Mouse (Mus musculus) myocyte (in vitro differentiated cells): ENCODE data around the gene Nab2. TPM values are rescaled to one million over a fixed set of nuclear protein-coding genes. Genes with fewer than 3 reads are reported as not detected.

Source experiments
- H3K27me3 ChIP-seq: one replicate; pipeline ENCODE4 v1.6.1; 2011; ENCODE audit not compliant: control insufficient read depth, insufficient read depth, insufficient read length
- H3K36me3 ChIP-seq: one replicate; pipeline ENCODE4 v1.6.1; 2011; ENCODE audit not compliant: control insufficient read depth, insufficient read depth
- H3K4me2 ChIP-seq: one replicate; pipeline ENCODE4 v1.6.1; 2011; ENCODE audit warnings: low read depth, control low read depth
- H3K4me3 ChIP-seq: one replicate; pipeline ENCODE4 v1.5.1; 2011; ENCODE audit warnings: mild to moderate bottlenecking, control low read depth, moderate library complexity
- H3K79me2 ChIP-seq: one replicate; pipeline ENCODE4 v1.6.1; 2011; ENCODE audit not compliant: control insufficient read depth, insufficient read depth
- H3ac ChIP-seq: one replicate; pipeline ENCODE4 v1.6.1; 2011; ENCODE audit not compliant: control insufficient read depth, insufficient read length
- CEBPB ChIP-seq: IDR thresholded peaks from 2 replicates; pipeline ENCODE4 v1.6.1; 2011; ENCODE audit warnings: mild to moderate bottlenecking, moderate library complexity; ENCODE audit not compliant: poor library complexity, insufficient read depth, severe bottlenecking
- E2F4 ChIP-seq: IDR thresholded peaks from one replicate; pipeline ENCODE4 v1.6.1; 2011; ENCODE audit warnings: mild to moderate bottlenecking, control low read depth, moderate library complexity; ENCODE audit not compliant: insufficient read depth
- MAX ChIP-seq: IDR thresholded peaks from one replicate; pipeline ENCODE4 v1.6.1; 2011; ENCODE audit warnings: low read depth, mild to moderate bottlenecking, control low read depth
- MYOD1 ChIP-seq, 3 experiments: IDR thresholded peaks; one replicate each; pipeline ENCODE4 v1.6.1; 2011; ENCODE audit warnings: control low read depth in 2 of 3, low read depth in 2 of 3, mild to moderate bottlenecking in 2 of 3, moderate library complexity in 1 of 3; ENCODE audit not compliant: insufficient read length in 2 of 3, control insufficient read depth in 1 of 3
- MYOG ChIP-seq, 3 experiments: IDR thresholded peaks; one replicate each; pipeline ENCODE4 v1.6.1; 2011; ENCODE audit warnings: control low read depth in 2 of 3, low read depth in 2 of 3, mild to moderate bottlenecking in 2 of 3; ENCODE audit not compliant: insufficient read length in 2 of 3, control insufficient read depth in 1 of 3, insufficient read depth in 1 of 3
- POLR2A ChIP-seq: IDR thresholded peaks from one replicate; pipeline ENCODE4 v1.6.1; 2011; ENCODE audit warnings: low read depth, mild to moderate bottlenecking, control low read depth, moderate library complexity; ENCODE audit not compliant: insufficient read length
- POLR2AphosphoS2 ChIP-seq: IDR thresholded peaks from one replicate; pipeline ENCODE4 v1.6.1; 2011; ENCODE audit warnings: low read depth, control low read depth; ENCODE audit not compliant: insufficient read length
- REST ChIP-seq: IDR thresholded peaks from one replicate; pipeline ENCODE4 v1.6.1; 2011; ENCODE audit warnings: mild to moderate bottlenecking, control low read depth, moderate library complexity; ENCODE audit not compliant: insufficient read depth, insufficient read length
- SRF ChIP-seq: IDR thresholded peaks from one replicate; pipeline ENCODE4 v1.6.1; 2011; ENCODE audit warnings: low read depth; ENCODE audit not compliant: control insufficient read depth, insufficient read length
- TCF12 ChIP-seq: IDR thresholded peaks from one replicate; pipeline ENCODE4 v1.6.1; 2011; ENCODE audit warnings: mild to moderate bottlenecking, control low read depth; ENCODE audit not compliant: poor library complexity, insufficient read depth, severe bottlenecking
- TCF3 ChIP-seq: IDR thresholded peaks from one replicate; pipeline ENCODE4 v1.6.1; 2011; ENCODE audit warnings: low read depth, control low read depth; ENCODE audit not compliant: insufficient read length
- USF1 ChIP-seq: IDR thresholded peaks from one replicate; pipeline ENCODE4 v1.6.1; 2011; ENCODE audit warnings: low read depth, mild to moderate bottlenecking, control low read depth, moderate library complexity
- polyA plus RNA-seq: library from polyadenylated mRNA; unstranded; fragments of >200 nt; fragmentation: generic; extraction: Trizol; gene quantifications from one replicate; pipeline ENCODE4 v1.2.1, GENCODE M21; 2012; ENCODE audit warnings: missing spikeins

Gene Nab2
- polyA plus RNA-seq, 1 experiment = 68.7 TPM

- Histone ChIP-seq H3K4me3 (no peak overlapping the region), H3K27me3 (no peaks in the 10 kb centered on the region), H3K4me2 (no peak overlapping the region), H3ac (no peak overlapping the region), H3K79me2 (no peaks in the 10 kb centered on the region), H3K36me3 (peaks cover 4% of the 10 kb centered on the region)
- no peak for TF ChIP-seq USF1
- no peak for TF ChIP-seq REST
- no peak for TF ChIP-seq MAX
- TF ChIP-seq POLR2A = no peak
- no peak for TF ChIP-seq TCF3
- no peak for TF ChIP-seq E2F4
- TF ChIP-seq TCF12 = no peak
- TF ChIP-seq MYOG (IDR thresholded peaks at IDR 0.05; ENCODE audit: control insufficient read depth in 1 of 3, insufficient read depth in 1 of 3, insufficient read length in 2 of 3, low read depth in 2 of 3) = no peak
- no peak for TF ChIP-seq MYOD1 (IDR thresholded peaks at IDR 0.05; ENCODE audit: control insufficient read depth in 1 of 3, insufficient read length in 2 of 3, low read depth in 2 of 3)
- TF ChIP-seq SRF = no peak
- TF ChIP-seq CEBPB = no peak
- no peak for TF ChIP-seq POLR2AphosphoS2
Measured at GRCm38 (mm10) chr10:127695775-127696174, 27.4 kb upstream of the Nab2 start.

DNA sequence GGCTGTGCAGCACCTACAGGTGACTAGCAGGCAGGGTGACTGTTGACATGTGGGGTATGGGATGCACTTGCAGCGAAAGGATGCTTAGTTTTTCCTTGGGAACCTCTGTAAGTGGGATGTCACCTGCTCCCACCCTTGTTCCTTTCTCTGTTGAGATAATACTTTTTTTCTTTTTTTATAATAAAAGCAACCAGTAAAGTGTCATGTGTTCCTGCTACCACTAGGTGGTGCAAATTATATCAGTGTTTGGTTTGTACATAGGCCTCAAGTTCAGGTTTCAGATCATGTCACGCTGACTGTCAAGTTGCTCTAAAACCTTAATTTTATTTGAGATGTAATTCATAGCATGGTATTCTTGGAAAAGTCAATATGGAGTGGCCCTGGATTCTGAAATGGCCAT lies 26.3 kb upstream of the Nab2 start:
- Histone ChIP-seq H3K27me3 (no peaks in the 10 kb centered on the region), H3K79me2 (no peaks in the 10 kb centered on the region), H3K4me2 (no peak overlapping the region), H3ac (no peak overlapping the region), H3K36me3 (peaks cover 4% of the 10 kb centered on the region), H3K4me3 (no peak overlapping the region)
- TF ChIP-seq USF1 (peak; percentile 15), REST (no peak), TCF3 (no peak)

DNA sequence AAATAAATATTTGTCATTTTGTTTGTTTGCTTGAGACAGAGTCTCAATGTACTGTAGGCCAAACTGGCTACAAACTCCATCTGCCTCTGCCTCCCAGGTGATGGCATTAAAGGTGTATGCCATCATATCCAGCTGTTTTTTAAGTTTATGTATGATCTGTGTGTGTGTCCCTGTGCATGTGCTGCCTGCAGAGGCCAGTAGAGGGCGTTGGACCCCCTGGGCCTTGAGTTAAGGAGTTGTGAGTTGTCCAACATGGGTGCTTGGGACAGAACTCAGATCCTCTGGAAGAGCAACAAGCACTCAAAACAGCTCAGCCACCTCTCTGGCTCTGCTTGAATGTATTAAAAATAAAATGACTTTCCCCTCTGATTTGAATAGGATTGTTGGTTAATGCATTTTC lies 22.7 kb upstream of the Nab2 start:
- peaks cover 4% of the 10 kb centered on the region for H3K36me3 ChIP-seq

GRCm38 (mm10) chr10:127682886-127683285 lies 14.5 kb upstream of the Nab2 start:
- H3ac ChIP-seq = no peak overlapping the region
- H3K79me2 ChIP-seq = peaks cover 30% of the 10 kb centered on the region
- H3K27me3 ChIP-seq = no peaks in the 10 kb centered on the region
- no peaks in the 10 kb centered on the region for H3K36me3 ChIP-seq
- no peak overlapping the region for H3K4me3 ChIP-seq
- TF ChIP-seq SRF (no peak), POLR2A (no peak), MAX (no peak), USF1 (no peak), POLR2AphosphoS2 (no peak), TCF3 (no peak), MYOG (IDR thresholded peaks at IDR 0.05; ENCODE audit: control insufficient read depth in 1 of 3, insufficient read depth in 1 of 3, insufficient read length in 2 of 3, low read depth in 2 of 3) (no peak), MYOD1 (IDR thresholded peaks at IDR 0.05; ENCODE audit: control insufficient read depth in 1 of 3, insufficient read length in 2 of 3, low read depth in 2 of 3) (no peak), REST (no peak), E2F4 (no peak), CEBPB (no peak), TCF12 (no peak)
- no peak overlapping the region for H3K4me2 ChIP-seq

More for the DNA sequence above, 22.7 kb upstream of the Nab2 start:
- no peak overlapping the region for H3ac ChIP-seq
- H3K79me2 ChIP-seq = no peaks in the 10 kb centered on the region
- no peak overlapping the region for H3K4me2 ChIP-seq
- H3K4me3 ChIP-seq = no peak overlapping the region
- TF ChIP-seq E2F4 (no peak), POLR2AphosphoS2 (no peak), TCF12 (no peak), SRF (no peak), MAX (no peak), TCF3 (no peak), POLR2A (no peak), MYOG (IDR thresholded peaks at IDR 0.05; ENCODE audit: control insufficient read depth in 1 of 3, insufficient read depth in 1 of 3, insufficient read length in 2 of 3, low read depth in 2 of 3) (no peak), REST (no peak), CEBPB (no peak), USF1 (no peak), MYOD1 (IDR thresholded peaks at IDR 0.05; ENCODE audit: control insufficient read depth in 1 of 3, insufficient read length in 2 of 3, low read depth in 2 of 3) (no peak)
- H3K27me3 ChIP-seq = no peaks in the 10 kb centered on the region

GRCm38 (mm10) chr10:127679881-127680280 lies 11.5 kb upstream of the Nab2 start:
- Histone ChIP-seq H3K4me2 (no peak overlapping the region), H3K4me3 (no peak overlapping the region), H3K27me3 (no peaks in the 10 kb centered on the region), H3ac (no peak overlapping the region), H3K36me3 (no peaks in the 10 kb centered on the region), H3K79me2 (peaks cover 30% of the 10 kb centered on the region)
- no peak for TF ChIP-seq USF1
- TF ChIP-seq E2F4 = no peak
